Mouse (Mus musculus) B cell, adult 62 days (primary cell): ENCODE measurements around the gene Fsd1l. TPM values are rescaled to one million over a fixed set of nuclear protein-coding genes. Genes with fewer than 3 reads are reported as not detected.

Source experiments
- total RNA-seq: library from RNA; stranded (reverse); gene quantifications from 4 replicates; pipeline ENCODE4 v1.2.4, GENCODE M21; 2023

The Fsd1l gene
- not detected in 4 replicates for total RNA-seq

DNA sequence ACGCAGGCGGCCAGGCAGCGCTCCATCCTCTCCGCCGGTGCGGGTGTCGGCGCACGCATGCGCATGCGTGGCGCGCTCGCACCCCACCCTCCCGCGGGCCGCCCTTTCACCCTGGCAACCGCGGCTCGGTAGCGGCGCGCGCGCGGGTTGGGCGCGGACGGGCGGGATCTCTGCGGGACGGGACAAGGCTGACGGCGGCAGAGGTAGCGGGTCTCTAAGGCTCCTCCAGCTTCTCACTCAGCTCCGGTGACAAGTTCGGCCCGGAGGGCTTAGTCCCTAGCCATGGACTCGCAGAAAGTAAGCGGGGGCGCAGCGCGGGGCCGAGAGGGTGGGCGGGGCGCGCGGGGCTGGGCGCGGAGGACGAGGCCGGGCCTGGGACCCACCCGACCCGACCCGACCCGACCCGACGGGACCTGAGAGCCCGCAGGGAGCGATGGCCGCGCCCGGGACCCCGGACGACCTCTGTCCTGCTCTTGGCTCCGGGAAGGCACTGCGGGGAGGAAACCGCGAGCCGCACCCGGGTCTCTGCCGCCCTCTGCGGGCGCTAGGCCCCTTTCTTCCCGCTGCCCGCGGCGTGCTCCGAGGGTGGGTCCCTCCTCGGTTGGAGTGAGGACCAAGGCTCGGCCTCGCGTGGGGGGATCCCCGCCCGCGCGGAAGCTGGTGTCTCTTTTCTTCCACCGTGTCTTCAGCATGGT is at the start of gene Fsd1l:
Fsd1l (plus strand) TSS at position 156 of the 695 bp plus-strand sequence.

DNA sequence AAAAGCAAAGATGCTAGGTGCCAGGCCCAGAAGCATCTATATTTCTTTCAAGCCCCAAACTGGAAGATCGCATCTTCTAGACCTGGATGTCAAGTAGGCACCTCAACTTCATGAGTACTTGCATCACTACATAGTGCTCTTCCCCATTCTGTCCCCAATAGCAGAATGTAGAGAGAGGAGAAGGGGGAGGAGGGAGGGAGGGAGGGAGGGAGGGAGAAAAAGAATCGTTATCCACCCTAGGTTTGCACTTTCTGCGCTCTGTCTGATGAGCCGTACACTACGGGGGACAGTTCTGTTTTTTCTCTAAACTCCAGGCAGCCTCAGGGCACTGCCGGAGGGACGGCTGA is 82.4 kb downstream of the Fsd1l start, which contains the start of gene Fktn:
Fktn (plus strand) TSS at position 295 of the 347 bp plus-strand sequence.

Other genes with a start within 250 kb of the Fsd1l start
- gene Slc44a1, start 191.1 kb upstream of the Fsd1l start, total RNA-seq = 17.3 to 24.4 TPM (median 20.5 TPM) in 4 replicates
- gene Fktn, start 82.5 kb downstream of the Fsd1l start, total RNA-seq = 2.3 to 3.9 TPM (median 3.2 TPM) in 4 replicates
- gene Tal2, start 148.2 kb downstream of the Fsd1l start, total RNA-seq = 0.18 to 0.30 TPM in 2 of 4 replicates, not detected in the others
- 5.5 to 7.8 TPM (median 6.6 TPM) in 4 replicates for gene Tmem38b, start 194.6 kb downstream of the Fsd1l start, total RNA-seq